Mouse (Mus musculus) urinary bladder, postnatal 25 days (tissue): ENCODE data around the gene A430005L14Rik.
"Not testable (repeated sequence)": the region's sequence is repeated elsewhere in the genome, so short reads cannot be mapped to it uniquely, and the experiment has no call there.

Source experiments
- DNase-seq: peaks from one replicate; pipeline ENCODE4 v3.0.0; 2022; ENCODE audit warnings: low spot score

The A430005L14Rik gene

DNA sequence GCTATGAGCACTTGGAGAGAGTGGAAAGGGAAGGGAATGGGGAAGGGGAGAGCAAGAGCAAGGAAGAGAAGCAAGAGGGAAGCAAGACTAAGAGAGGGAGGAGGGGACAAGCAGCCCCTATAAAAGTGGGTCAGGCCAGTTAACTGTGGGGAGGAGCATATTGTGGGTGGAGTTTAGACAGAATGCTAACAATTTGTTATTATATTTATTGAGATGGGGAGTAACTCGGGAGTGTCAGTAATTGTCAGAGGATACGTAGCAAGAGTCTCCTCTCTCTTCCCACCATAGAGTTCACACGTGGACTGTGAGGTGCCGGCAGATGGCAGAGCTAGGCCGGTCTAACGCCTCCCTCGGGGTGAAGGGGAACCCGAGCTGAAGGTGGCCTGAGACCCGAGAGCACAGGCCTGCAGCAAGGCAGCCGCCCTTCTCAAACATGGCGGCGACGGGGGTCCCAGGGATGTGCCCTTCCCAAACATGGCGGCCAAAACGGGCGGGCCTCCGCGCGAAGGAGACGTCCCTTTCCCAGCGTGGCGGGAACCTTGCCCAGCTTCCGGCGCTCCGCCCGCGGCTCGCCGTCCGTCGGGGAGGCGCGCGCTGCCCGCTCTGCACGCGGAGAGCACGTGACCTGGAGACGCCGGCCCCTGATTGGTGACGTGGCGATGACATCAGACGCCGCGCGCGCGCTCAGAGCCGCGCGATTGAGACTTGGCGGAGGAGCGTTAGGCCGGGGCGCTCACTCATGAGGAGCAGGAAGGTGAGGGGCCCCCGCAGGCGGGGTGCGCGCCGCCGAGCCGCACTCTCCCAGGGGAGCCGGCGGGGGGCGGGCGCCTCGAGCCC lies at the start of gene A430005L14Rik:
Gene A430005L14Rik, plus strand, starts transcription at position 669 of the 837 bp plus-strand sequence.
- peak; percentile 94 for DNase-seq

DNA sequence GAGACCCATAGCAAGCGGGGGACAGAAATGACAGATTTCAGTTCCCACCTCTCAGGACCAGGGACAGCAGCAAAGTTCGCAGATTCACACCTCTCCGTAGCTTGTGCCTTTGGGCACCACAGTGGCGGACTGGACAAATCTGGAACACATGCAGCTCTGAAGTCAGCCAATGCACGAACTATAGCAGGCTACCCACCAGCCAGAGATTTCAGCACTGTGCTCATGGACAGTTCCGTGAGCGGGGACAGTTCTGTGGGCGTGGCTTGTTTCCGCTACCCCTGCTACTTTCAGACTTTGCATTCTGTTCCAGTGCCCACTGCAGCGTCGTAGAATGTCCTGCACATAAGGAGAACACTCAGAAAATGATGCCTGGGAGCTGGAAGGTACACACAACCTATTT lies 49.5 kb upstream of the A430005L14Rik start:
- DNase-seq: no peak

DNA sequence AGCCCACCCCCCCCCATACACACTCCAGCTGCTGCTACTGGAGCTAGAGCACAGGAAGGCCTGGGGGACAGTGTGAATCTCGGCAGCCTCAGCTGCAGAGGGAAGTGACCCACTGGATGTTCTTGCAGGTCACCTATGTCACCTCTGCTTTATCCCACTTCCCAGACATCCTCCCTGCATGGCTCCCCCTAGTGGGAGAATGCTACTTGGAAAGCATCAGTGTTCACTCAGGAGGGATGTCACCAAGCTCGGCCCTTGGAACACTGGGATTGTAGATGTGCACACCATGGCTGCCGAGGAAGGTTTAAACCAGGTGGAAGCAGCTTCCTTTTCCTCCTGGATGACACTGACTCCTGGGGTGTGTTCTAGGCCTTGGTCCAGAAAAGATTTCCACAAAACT lies 43.4 kb upstream of the A430005L14Rik start:
- DNase-seq: no peak

DNA sequence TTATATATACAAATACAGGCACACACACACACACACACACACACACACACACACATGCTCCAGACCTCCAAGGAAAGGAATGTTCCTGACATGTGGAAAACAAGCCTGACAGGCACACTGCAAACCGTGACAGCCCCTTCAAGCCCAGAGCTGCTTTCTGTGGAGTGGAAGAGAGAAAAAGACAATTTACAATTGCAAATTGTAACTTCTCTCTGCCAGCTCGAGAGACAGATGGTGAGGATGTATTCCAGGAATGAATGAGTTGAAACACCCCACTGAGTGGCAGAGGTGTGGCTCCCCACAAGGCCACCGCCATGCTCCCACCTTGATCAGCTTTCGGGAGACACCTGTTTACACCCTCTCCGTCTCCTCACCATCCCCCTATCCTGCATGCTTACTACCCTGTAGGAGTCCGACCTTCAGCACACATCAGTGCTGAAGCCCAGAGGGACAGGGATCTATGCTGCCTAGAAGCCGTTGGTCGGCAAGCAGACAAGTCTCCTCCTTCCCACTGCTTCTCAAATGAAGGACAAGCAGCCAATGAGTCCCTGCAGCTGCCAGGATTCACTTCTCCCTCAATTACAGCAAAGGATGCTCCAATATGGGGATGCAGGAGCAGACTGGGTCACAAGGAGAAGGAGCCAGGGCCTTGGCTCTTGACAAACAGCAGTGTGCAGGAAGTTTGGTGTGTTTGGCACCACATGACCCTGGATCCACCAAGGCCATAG lies 39.1 kb upstream of the A430005L14Rik start:
- DNase-seq: no peak

DNA sequence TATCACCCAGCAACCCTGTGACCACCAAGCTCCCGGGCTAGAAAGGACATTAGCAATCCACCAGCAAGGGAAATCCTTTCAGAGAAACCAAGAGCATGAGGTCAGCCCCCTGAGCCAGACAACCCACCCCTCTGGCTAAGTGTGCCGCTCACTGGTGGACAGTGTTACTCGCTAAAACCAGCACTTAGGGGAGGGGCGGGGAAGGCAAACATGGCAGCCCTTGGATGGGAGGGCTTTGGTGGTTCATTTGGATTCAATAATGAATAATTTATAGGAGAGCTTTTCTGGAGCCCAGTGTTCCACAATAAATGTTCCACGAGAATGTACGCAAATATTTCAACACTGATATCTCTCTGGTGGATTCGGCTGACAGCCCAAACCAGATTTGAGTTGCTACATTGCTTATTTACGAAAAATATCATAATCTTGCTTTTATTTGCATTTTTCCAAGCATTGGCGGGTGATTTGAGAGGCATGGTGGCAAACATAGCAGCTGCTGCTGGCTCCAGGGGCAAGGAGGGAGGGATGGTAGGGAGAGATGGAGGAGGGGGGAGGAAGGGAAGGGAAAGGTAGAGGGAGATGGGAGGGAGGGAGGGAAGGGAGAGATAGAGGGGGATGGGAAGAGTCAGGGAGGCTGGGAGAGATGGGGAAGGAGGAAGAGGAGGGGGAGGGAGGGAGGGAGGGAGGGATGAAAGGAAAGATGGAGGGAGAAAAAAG lies 36.4 kb upstream of the A430005L14Rik start:
- no peak for DNase-seq

DNA sequence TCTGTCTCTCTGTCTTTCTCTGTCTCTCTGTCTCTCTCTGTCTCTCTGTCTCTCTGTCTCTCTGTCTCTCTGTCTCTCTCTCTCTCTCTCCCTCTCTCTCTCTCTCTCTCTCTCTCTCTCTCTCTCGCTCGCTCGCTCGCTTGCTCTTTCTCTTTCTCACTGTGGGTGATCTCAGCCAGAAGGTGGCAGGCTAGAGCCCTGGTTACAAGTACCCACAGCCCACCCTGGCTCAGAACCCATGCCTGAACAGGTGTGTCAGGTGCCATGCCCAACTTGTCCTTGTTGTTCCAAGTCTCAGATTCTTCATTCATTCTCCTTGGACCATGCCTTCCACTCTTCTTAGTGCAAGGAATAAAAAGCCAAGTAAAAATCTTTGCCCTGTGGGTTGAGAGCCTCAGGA lies 34.9 kb upstream of the A430005L14Rik start:
- not testable (repeated sequence) for DNase-seq

DNA sequence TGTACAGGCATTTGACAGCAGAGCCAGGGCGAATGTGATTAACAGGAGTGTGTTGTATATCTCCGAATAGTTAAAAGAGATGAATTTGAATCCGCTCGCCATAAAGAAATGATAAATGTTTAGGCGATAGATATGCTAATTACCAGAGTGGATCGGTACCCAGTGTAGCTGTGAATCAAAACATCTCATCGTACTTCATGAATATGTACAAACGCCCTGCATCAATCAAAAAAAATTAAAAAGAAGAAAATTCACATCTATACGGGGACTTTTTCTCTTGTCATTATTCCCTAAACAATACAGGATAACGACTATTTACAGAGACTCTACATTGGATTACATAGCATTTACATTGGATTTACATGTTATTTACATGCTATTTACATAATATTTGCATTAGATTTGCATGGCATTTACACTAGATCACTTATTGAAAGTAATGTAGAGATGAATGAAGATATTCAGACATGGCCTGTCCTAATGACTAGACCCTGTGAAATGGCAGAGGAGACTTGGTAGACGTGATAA lies 28.2 kb upstream of the A430005L14Rik start:
- no peak for DNase-seq

DNA sequence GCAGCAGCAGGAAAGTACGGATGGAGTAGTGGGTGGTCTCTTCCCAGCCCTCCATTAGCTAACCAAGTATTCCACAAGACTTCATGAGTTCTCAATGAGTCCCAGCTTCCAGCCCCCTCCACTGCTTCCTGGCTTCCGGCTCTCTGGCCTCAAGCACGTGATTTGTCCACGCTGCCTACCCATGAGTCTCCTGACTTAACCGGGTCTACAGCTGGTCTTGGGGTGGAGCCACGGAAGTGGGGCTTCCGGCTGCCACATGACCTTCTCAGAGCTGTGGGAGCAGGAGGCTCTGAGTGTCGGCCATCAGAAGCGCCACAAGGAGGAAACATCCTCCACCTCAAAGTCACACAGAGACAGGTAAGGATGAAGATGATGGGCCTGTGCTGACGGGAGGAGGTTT lies 27.6 kb upstream of the A430005L14Rik start:
- DNase-seq: no peak

DNA sequence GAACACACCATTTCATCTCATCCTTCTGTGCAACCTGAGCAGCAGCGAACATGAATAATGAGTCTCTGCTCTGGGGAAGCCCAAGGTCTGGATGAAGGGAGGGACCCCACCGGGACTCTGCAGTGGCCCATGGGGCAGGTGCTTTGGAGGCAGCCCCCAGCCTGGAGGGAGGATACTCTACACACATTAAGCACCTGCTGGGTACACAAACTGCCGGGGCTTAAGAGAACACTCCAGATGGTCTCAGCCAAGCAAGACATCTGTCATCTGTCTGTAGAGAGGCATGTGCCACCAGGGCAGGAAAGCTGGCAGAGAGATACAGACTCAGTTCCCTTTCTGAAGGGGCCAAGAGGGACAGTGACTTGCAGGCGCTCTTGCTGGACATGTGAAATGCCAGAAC lies 27.1 kb upstream of the A430005L14Rik start:
- DNase-seq: no peak

DNA sequence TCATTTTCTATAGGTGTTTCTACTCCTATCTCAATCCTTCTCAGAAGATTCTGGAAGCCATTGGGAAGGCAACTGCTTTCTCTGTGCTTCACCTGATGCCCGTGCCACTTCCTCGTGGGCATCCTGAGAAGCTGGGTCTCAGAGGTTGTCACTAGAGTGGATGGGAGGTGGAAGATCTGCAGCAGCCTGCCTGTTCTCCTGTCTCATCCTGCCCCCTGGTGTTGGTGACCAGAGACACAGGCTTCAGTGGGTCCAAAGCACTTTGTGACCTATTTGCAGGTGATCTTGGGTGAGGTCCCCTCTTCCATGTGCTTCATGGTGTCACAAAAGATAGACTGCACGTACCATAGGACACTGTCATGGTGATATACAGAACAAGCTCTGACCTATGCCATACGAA lies 13.8 kb upstream of the A430005L14Rik start:
- DNase-seq: peak; percentile 10

DNA sequence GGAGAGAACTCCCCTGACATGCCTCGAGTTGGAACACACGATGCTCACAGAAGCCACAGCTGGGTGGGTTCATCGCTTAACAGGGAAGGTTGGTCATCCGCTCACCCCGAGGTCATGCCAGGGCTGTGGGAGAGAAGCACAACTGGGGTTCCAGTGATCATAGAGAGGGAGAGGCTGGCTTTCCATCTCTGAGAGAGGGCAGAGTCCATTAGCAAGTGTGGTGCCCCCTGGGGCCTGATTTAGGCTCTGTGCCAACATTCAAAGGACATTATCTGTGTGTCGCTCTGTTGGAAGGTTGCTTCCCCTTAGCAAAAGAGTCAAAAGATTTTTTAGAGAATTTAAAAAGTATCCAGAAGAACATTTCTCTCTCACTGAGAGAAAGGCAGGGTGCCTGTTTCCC lies 12.8 kb upstream of the A430005L14Rik start:
- no peak for DNase-seq

DNA sequence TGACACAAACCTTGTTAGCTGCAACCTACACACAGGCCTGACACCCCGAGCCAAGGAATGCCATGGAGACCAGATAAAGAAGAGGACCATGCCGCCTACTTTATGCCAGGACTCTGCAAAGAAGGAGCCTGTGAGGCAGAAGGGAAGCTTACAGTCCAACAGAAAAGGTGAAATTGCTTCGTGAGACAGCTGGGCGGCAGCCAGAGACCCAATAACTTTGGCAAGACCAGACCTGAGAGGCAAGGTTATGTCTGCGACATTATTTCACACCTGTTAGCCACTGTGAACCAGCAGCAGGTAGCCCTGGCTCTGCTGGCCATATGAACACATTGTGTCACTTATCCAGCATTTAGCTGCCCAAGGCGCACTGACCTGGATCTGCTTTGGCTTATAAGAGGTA lies 11.3 kb upstream of the A430005L14Rik start:
- no peak for DNase-seq

DNA sequence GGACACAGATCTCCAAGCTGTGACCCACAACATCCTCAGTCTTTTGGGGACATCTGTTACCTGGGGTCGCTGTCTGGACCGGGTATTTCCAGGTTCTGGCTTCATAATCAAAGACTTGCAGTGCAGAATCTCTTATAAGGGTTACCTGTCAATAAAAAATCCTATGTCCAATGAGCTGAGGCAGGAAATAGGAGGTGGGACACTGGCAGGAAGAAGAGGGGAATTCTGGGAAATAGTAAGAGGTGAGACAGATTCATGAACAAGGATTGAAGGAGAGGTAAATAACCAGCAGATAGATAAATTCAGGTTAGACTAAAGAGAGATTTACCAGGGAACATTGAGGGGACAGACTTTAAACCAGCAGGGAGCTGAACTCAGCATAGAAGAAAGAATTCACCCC lies 6.7 kb upstream of the A430005L14Rik start:
- DNase-seq: no peak

DNA sequence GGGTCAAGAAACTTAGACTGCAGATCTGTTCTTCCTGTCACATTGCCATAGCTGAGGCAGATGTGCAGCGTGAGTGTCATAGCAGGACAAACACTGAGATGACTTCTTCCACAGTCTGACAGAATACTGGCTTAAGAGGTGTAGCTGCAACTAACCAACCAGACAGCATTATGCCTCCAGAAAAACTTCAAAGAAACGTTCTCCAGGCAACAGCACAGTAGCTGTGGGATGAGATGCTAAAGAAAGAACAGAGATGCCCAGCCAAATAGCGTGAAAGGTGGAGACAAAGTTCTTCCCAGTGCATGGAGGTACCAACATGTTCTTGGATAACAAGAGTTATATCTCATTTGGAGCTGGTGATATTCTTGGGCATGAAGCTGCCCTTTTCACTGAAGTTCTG lies 5.9 kb upstream of the A430005L14Rik start:
- DNase-seq: no peak

DNA sequence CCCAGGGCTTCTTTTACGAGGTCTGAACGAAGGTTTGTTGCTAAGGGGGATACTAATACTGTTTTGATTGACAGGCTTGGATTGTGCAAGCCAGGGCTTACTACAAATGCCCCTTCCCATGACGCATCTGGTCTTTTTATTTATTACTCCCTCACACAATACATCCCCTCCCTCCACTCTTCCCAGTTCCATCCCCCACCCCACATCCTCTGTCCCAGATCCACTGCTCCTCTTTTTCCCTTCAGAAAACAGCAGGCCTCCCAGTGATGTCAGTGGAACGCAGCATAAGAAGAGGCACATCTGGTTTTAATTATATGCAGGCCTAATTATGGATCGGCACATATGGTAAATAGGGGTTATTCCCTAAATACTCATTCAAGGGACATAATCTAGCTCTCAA lies 5.3 kb upstream of the A430005L14Rik start:
- DNase-seq: no peak

DNA sequence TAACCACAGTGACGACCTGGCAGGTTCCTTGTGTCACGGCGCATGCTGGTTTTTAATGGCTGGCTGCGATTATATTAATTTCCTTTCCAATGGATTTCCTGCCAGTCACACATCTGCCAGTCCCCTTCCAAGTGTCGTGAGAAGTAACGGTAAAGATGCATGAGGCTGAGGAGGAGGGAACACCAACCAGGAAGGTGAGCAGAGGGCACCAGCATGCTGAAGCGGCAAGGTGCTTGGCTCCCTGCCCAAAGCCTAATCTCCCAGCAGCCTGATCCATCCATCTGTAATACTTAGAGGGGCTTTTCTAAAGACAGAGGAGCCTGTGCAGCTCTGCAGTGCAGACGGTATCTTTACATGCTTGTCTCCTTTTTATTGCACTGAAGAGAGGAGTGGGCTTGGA lies 1.4 kb upstream of the A430005L14Rik start:
- no peak for DNase-seq

DNA sequence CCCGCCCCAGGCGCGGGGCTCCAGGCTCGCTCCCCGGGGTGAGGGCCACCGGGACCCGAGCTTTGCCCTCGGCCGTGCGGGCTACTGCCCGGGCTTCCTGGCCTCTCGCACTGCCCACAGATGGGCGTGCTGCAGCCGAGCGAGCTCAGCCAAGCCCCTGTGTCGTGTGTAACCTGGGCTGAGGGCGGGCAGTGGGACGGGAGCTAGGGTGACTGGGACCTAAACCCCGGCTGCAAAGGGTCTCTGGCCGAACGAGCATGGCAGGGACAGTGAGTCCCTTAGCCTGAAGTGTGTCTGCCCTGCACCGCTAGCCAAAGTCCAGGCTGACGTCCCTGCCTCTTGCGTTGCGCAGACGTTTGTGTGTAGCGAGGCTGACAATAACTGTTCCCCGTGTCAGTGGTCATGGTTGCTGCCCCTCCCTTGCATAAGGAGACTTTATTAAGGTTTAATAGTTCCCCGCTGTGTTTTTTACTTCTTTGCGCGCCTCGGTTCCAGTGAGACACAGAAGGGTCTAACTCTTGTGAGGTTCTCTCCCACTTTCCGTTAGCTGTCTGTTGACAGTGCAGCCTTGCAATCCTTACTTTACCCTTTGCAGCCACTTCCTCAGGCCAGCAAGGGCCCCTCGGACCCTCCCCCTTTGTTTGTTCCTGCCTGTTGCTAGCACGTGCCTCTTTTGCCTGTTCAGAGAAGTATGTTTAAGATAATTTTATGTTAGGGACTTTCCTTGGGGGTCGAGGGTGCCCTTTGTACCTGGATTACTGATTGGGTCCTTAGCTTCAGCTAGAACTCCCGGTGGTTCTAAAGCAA lies 610 bp downstream of the A430005L14Rik start:
- peak; percentile 26 for DNase-seq

DNA sequence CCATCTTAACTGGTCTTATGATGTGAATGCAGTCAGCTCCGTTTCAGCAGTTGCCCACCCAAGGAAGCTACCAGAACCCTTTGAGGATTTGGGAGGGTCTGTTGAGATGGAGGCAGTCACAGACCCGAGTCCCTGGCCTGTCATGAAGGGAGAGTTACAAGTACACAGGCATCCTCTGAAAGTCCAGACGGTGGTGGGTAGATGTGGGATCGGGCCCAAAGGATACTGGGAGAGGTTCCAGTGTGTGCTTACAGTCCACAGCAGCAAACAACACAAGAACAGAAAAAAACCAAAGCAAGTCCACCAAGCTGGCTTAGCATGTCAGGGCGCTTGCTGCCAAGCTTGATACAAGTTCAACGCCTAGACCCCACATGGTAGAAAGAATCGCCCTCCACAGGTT lies 5.6 kb downstream of the A430005L14Rik start:
- no peak for DNase-seq

DNA sequence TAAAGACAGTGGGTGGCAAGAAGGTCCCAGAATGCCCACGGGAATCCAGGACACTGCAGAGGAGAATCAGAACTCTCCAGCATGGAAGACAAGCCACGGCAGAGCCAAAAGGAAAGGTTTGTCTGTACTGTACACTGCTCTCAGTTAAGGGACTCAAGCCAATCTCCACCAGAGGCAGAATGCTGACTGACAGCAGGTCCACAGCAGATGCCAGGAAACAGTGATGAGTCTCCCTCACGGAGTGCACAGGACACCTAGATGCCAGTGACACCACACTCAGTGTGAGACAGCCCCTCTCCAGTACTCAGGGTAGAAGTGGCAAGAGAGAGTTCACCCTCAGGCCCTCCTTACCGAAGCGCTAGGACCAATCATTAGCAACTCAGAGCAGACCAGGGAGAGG lies 9.6 kb downstream of the A430005L14Rik start:
- DNase-seq: no peak

DNA sequence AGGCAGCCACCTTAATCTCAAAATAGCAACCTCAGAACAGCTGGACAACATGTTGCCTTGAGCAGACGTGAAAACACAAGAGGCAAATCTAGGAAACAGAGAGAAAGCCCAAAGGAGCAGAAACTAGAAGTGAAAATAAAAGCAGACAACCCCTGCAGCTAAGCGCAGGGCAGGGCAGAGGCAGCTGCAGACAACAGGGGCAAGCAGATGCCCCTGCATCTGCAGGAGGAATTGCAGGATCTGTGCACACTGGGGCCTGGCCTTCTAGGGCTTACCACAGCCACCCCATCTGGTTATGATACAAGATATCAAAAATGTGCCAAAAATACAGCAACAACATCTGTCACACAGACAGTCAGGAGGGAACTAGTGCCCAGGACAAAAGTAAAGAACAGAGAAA lies 10.5 kb downstream of the A430005L14Rik start:
- DNase-seq: no peak

DNA sequence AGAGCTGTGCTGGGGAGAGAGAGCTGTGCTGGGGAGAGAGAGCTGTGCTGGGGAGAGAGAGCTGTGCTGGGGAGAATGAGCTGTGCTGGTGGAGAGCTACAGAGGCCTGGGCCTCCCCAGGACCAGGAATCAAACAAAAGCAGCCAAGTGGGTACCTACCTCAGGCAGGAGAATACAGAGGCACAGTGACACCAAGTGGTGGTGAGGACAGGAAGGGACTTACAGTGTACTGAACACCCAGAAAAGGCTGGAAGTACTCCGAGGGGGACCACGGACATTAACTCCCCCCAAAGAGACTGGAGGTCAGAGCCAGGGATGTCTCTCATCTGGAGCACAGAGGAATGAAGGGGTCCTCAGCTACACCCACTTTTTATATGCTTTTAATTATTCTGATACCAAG lies 11.0 kb downstream of the A430005L14Rik start:
- DNase-seq: no peak
